Mouse (Mus musculus): Measurements from ENCODE around the gene Rflnb.

- TF ChIP-seq CTCF (IDR thresholded peaks at IDR 0.05; ENCODE audit: low read depth, low read length) = no peak
- TF ChIP-seq EP300 (IDR thresholded peaks at IDR 0.05; ENCODE audit: insufficient read depth, low read depth, low read length) = no peak
- TF ChIP-seq POLR2A (IDR thresholded peaks at IDR 0.05; ENCODE audit: insufficient read depth, low read length) = no peak
Observed at GRCm38 (mm10) chr11:76019879-76020278, 7.7 kb downstream of the Rflnb start.
